Mouse (Mus musculus): Measurements from ENCODE around the gene Fabp2. TPM values are rescaled to one million over a fixed set of nuclear protein-coding genes. Genes with fewer than 3 reads are reported as not detected.

The Fabp2 gene
- polyA plus RNA-seq, 1 experiment from 2014 or later: 0.83 TPM

- no peaks in the 10 kb centered on the region for H3K4me1 ChIP-seq (replicated peaks; ENCODE audit: insufficient read depth, low read length)
- H3K27me3 ChIP-seq (ENCODE audit: insufficient read depth, low read length): no peaks in the 10 kb centered on the region
- H3K4me3 ChIP-seq (replicated peaks; ENCODE audit: low read depth, low read length): no peak overlapping the region
- H3K9ac ChIP-seq (ENCODE audit: low read depth, low read length): no peak overlapping the region
- DNase-seq (ENCODE audit: low spot score) (no peak), ATAC-seq (replicated peaks; ENCODE audit: low FRiP score, low read depth) (no peak)
- H3K27ac ChIP-seq: no peak overlapping the region
- no peaks in the 10 kb centered on the region for H3K36me3 ChIP-seq (ENCODE audit: insufficient read depth, low read length)
- 100% methylated on average over 1 of the region's 1 CpGs for WGBS
- H3K4me2 ChIP-seq (ENCODE audit: low read length): no peak overlapping the region
- no peaks in the 10 kb centered on the region for H3K9me3 ChIP-seq (replicated peaks; ENCODE audit: low read length)
- no peak for TF ChIP-seq CTCF (IDR thresholded peaks at IDR 0.05; ENCODE audit: low read depth)
Measured at GRCm38 (mm10) chr3:122868270-122868669, 26.6 kb upstream of the Fabp2 start.

- H3K4me2 ChIP-seq (ENCODE audit: low read length): no peak overlapping the region
- DNase-seq (ENCODE audit: low spot score) (no peak), ATAC-seq (replicated peaks; ENCODE audit: low FRiP score, low read depth) (no peak)
- no peak overlapping the region for H3K9ac ChIP-seq (ENCODE audit: low read depth, low read length)
- H3K36me3 ChIP-seq (ENCODE audit: insufficient read depth, low read length): no peaks in the 10 kb centered on the region
- TF ChIP-seq CTCF (IDR thresholded peaks at IDR 0.05; ENCODE audit: low read depth): no peak
- H3K9me3 ChIP-seq (replicated peaks; ENCODE audit: low read length): no peaks in the 10 kb centered on the region
- WGBS: 90% methylated on average over 1 of the region's 1 CpGs
- no peaks in the 10 kb centered on the region for H3K4me1 ChIP-seq (replicated peaks; ENCODE audit: insufficient read depth, low read length)
- no peak overlapping the region for H3K4me3 ChIP-seq (replicated peaks; ENCODE audit: low read depth, low read length)
- H3K27ac ChIP-seq: no peak overlapping the region
- H3K27me3 ChIP-seq (ENCODE audit: insufficient read depth, low read length): no peaks in the 10 kb centered on the region
Measured at GRCm38 (mm10) chr3:122871596-122871995, 23.3 kb upstream of the Fabp2 start.

DNA sequence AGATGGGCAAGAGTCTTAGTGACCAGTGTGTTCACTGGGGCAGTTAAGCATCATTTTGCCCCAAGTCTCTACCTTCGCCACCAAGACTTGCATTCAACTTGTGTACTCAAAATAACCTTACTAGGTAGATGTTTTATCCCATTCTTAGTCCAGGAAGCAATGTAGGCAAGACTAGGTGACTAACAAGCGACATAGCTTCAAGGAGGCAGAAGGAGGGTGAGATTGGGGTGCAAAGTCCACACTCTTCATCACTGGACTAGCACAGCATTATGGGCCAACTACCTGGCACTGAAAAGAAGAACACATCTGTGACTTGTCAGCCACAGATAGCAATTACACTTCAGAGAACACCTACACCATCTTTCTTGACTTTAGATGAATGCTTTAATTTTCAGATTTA is 18.0 kb upstream of the Fabp2 start:
- H3K9ac ChIP-seq (ENCODE audit: low read depth, low read length): no peak overlapping the region
- no peaks in the 10 kb centered on the region for H3K27me3 ChIP-seq (ENCODE audit: insufficient read depth, low read length)
- ATAC-seq (replicated peaks; ENCODE audit: low FRiP score, low read depth) (no peak), DNase-seq (ENCODE audit: low spot score) (no peak)
- TF ChIP-seq CTCF (IDR thresholded peaks at IDR 0.05; ENCODE audit: low read depth): no peak
- no peaks in the 10 kb centered on the region for H3K9me3 ChIP-seq (replicated peaks; ENCODE audit: low read length)
- H3K4me3 ChIP-seq (replicated peaks; ENCODE audit: low read depth, low read length): no peak overlapping the region
- no peak overlapping the region for H3K4me2 ChIP-seq (ENCODE audit: low read length)
- H3K27ac ChIP-seq: no peak overlapping the region
- 87% methylated on average over 2 of the region's 2 CpGs for WGBS
- no peaks in the 10 kb centered on the region for H3K4me1 ChIP-seq (replicated peaks; ENCODE audit: insufficient read depth, low read length)
- H3K36me3 ChIP-seq (ENCODE audit: insufficient read depth, low read length): no peaks in the 10 kb centered on the region

GRCm38 (mm10) chr3:122877543-122877942 is 17.3 kb upstream of the Fabp2 start:
- H3K27me3 ChIP-seq (ENCODE audit: insufficient read depth, low read length): no peaks in the 10 kb centered on the region
- H3K4me3 ChIP-seq (replicated peaks; ENCODE audit: low read depth, low read length): no peak overlapping the region
- H3K9me3 ChIP-seq (replicated peaks; ENCODE audit: low read length): no peaks in the 10 kb centered on the region
- no peak overlapping the region for H3K9ac ChIP-seq (ENCODE audit: low read depth, low read length)
- ATAC-seq (replicated peaks; ENCODE audit: low FRiP score, low read depth) (no peak), DNase-seq (ENCODE audit: low spot score) (no peak)
- no peak overlapping the region for H3K4me2 ChIP-seq (ENCODE audit: low read length)
- H3K27ac ChIP-seq: no peak overlapping the region
- no peak for TF ChIP-seq CTCF (IDR thresholded peaks at IDR 0.05; ENCODE audit: low read depth)
- no peaks in the 10 kb centered on the region for H3K4me1 ChIP-seq (replicated peaks; ENCODE audit: insufficient read depth, low read length)
- no peaks in the 10 kb centered on the region for H3K36me3 ChIP-seq (ENCODE audit: insufficient read depth, low read length)
- WGBS: 92% methylated on average over 3 of the region's 3 CpGs

- ATAC-seq (replicated peaks; ENCODE audit: low FRiP score, low read depth) (no peak), DNase-seq (ENCODE audit: low spot score) (peak; percentile 10)
- peak; percentile 42; the same call in 1 of the 2 replicates for TF ChIP-seq CTCF (IDR thresholded peaks at IDR 0.05; ENCODE audit: low read depth)
- no peak overlapping the region for H3K9ac ChIP-seq (ENCODE audit: low read depth, low read length)
- H3K27ac ChIP-seq: no peak overlapping the region
- no peaks in the 10 kb centered on the region for H3K27me3 ChIP-seq (ENCODE audit: insufficient read depth, low read length)
- no peaks in the 10 kb centered on the region for H3K36me3 ChIP-seq (ENCODE audit: insufficient read depth, low read length)
- H3K9me3 ChIP-seq (replicated peaks; ENCODE audit: low read length): no peaks in the 10 kb centered on the region
- H3K4me3 ChIP-seq (replicated peaks; ENCODE audit: low read depth, low read length): no peak overlapping the region
- 89% methylated on average over 8 of the region's 8 CpGs for WGBS
- no peak overlapping the region for H3K4me2 ChIP-seq (ENCODE audit: low read length)
- H3K4me1 ChIP-seq (replicated peaks; ENCODE audit: insufficient read depth, low read length): no peaks in the 10 kb centered on the region
Measured at GRCm38 (mm10) chr3:122878705-122879315, 16.1 kb upstream of the Fabp2 start.

GRCm38 (mm10) chr3:122887505-122888301 is 7.2 kb upstream of the Fabp2 start:
- Histone ChIP-seq H3K4me3 (replicated peaks; ENCODE audit: low read depth, low read length) (no peak overlapping the region), H3K9me3 (replicated peaks; ENCODE audit: low read length) (no peaks in the 10 kb centered on the region), H3K36me3 (ENCODE audit: insufficient read depth, low read length) (no peaks in the 10 kb centered on the region), H3K27ac (no peak overlapping the region), H3K27me3 (ENCODE audit: insufficient read depth, low read length) (no peaks in the 10 kb centered on the region), H3K4me1 (replicated peaks; ENCODE audit: insufficient read depth, low read length) (no peaks in the 10 kb centered on the region), H3K9ac (ENCODE audit: low read depth, low read length) (no peak overlapping the region), H3K4me2 (ENCODE audit: low read length) (no peak overlapping the region)
- 74% methylated on average over 4 of the region's 4 CpGs for WGBS
- no peak for ATAC-seq (replicated peaks; ENCODE audit: low FRiP score, low read depth)
- TF ChIP-seq CTCF (IDR thresholded peaks at IDR 0.05; ENCODE audit: low read depth): no peak
- DNase-seq (ENCODE audit: low spot score): no peak
